Mouse (Mus musculus) megakaryocyte, embryonic 14.5 days (primary cell): Measurements from ENCODE around the gene Sumo2. TPM values are rescaled to one million over a fixed set of nuclear protein-coding genes. Genes with fewer than 3 reads are reported as not detected.

Source experiments
- H3K27me3 ChIP-seq: replicated peaks from 2 replicates; pipeline ENCODE3; 2012; ENCODE audit warnings: inconsistent platforms
- H3K36me3 ChIP-seq: replicated peaks from 2 replicates; pipeline ENCODE3; 2012; ENCODE audit warnings: low read length, inconsistent platforms, mixed read lengths
- H3K4me1 ChIP-seq: 2 replicates; pipeline ENCODE4 v1.6.1; 2012; ENCODE audit warnings: inconsistent platforms
- H3K4me3 ChIP-seq: replicated peaks from 2 replicates; pipeline ENCODE3; 2012; ENCODE audit warnings: moderate library complexity, mild to moderate bottlenecking, inconsistent platforms
- H3K9me3 ChIP-seq: 2 replicates; pipeline ENCODE4 v1.6.1; 2012; ENCODE audit warnings: inconsistent platforms
- FLI1 ChIP-seq: IDR thresholded peaks from 2 replicates; pipeline ENCODE4 v1.6.1; 2012; ENCODE audit warnings: low read length, inconsistent platforms, mixed read lengths
- GATA1 ChIP-seq: IDR thresholded peaks from 3 replicates; pipeline ENCODE4 v1.6.1; 2012; ENCODE audit warnings: mixed read lengths, low read length, inconsistent platforms, borderline replicate concordance
- polyA plus RNA-seq: library from polyadenylated mRNA; stranded (reverse); fragments of >175 nt; gene quantifications from 2 replicates; pipeline ENCODE4 v1.2.3, GENCODE M21; 2012; ENCODE audit warnings: low replicate concordance; ENCODE audit not compliant: insufficient read depth

Gene Sumo2
- 187 and 368 TPM in 2 replicates for polyA plus RNA-seq

GRCm38 (mm10) chr11:115536038-115536681, at the start of gene Sumo2:
Gene Sumo2 (minus strand): TSS chr11:115536276.
- H3K9me3 ChIP-seq = no peaks in the 10 kb centered on the region
- H3K4me1 ChIP-seq = peaks cover 42% of the 10 kb centered on the region
- TF ChIP-seq FLI1 (no peak), GATA1 (no peak)
- H3K4me3 ChIP-seq = peak within 1 kb of the TSS; percentile 99
- H3K36me3 ChIP-seq = peaks cover 32% of the 10 kb centered on the region
- H3K27me3 ChIP-seq = no peaks in the 10 kb centered on the region

- TF ChIP-seq FLI1 = no peak
- TF ChIP-seq GATA1 = no peak
- H3K36me3 ChIP-seq = peaks cover 98% of the 10 kb centered on the region
- H3K4me1 ChIP-seq = peaks cover 12% of the 10 kb centered on the region; the same call in 1 of the 2 replicates
- H3K4me3 ChIP-seq = no peak overlapping the region
- no peaks in the 10 kb centered on the region for H3K27me3 ChIP-seq
- H3K9me3 ChIP-seq = no peaks in the 10 kb centered on the region
These were observed 49.6 kb upstream of the Sumo2 start for GRCm38 (mm10) chr11:115585573-115586100.

GRCm38 (mm10) chr11:115584376-115585073, 48.4 kb upstream of the Sumo2 start:
- TF ChIP-seq GATA1 (no peak), FLI1 (no peak)
- Histone ChIP-seq H3K9me3 (no peaks in the 10 kb centered on the region), H3K4me3 (no peak overlapping the region), H3K36me3 (peaks cover 95% of the 10 kb centered on the region), H3K27me3 (no peaks in the 10 kb centered on the region), H3K4me1 (peaks cover 6% of the 10 kb centered on the region; the same call in 1 of the 2 replicates)

DNA sequence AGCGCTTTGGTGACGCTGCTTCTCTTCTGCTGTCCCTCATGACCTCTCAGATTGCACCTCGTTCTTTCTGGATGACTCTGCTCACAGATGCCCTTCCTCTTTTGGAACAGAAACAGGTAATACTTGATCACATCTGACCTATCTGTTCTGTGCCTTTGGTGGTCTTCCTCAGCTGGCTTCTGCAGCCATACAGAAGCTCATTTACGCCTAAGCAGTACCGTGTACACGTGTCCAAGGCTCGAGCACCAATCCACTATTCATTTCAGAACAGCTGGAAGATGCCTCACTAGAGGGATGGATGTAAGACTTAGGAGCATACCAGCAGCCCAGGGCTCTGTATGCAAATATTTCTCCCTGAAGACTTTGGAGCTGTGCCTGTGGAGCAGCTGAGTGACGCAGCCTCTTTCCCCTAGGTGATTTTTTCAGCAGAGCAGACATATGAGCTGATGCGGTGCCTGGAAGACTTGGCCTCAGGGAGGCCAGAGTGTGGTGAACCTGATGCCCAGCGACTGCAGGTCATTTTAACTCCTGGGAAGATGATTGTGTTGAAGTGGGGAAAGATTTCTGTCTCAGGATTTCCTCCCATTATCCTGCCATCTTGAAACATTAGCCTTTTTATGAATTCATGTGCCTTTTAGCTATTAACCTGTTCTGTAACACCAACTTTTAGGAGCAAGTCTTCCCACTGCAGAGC, 47.0 kb upstream of the Sumo2 start:
- no peak for TF ChIP-seq GATA1
- no peak for TF ChIP-seq FLI1
- Histone ChIP-seq H3K4me3 (no peak overlapping the region), H3K27me3 (no peaks in the 10 kb centered on the region), H3K4me1 (peaks cover 15% of the 10 kb centered on the region; the same call in 1 of the 2 replicates), H3K9me3 (no peaks in the 10 kb centered on the region), H3K36me3 (peaks cover 97% of the 10 kb centered on the region)

- Histone ChIP-seq H3K9me3 (no peaks in the 10 kb centered on the region), H3K36me3 (peaks cover 66% of the 10 kb centered on the region), H3K4me1 (peaks cover 19% of the 10 kb centered on the region; the same call in 1 of the 2 replicates), H3K27me3 (no peaks in the 10 kb centered on the region), H3K4me3 (no peak overlapping the region)
- no peak for TF ChIP-seq FLI1
- TF ChIP-seq GATA1 = no peak
These were observed 43.0 kb upstream of the Sumo2 start for GRCm38 (mm10) chr11:115579080-115579479.

DNA sequence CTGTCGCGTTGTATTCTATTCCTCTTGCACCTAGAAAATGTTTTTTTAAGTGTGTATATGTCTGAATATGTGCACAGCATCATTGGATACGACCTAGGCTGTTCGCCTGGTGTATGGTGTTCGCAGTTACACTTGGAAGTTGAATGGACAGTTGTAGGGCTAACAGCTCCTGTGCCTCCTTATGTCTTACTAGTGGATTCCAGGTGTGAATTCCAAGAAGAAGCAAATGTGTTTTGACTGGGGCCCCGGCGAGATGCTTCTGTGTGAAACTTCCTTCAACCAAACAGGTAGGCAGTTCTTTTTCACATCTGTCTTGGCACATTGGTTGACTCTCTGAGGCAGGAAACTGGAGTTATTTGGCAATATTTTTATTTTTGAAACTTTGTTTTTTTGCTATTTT, 28.9 kb upstream of the Sumo2 start:
- Histone ChIP-seq H3K4me3 (peak overlapping the region; percentile 97), H3K4me1 (peaks cover 22% of the 10 kb centered on the region), H3K27me3 (no peaks in the 10 kb centered on the region), H3K36me3 (peaks cover 46% of the 10 kb centered on the region), H3K9me3 (no peaks in the 10 kb centered on the region)
- TF ChIP-seq GATA1 (no peak), FLI1 (no peak)

- Histone ChIP-seq H3K4me1 (peaks cover 22% of the 10 kb centered on the region), H3K27me3 (no peaks in the 10 kb centered on the region), H3K4me3 (peak within 1 kb of the TSS; percentile 97), H3K9me3 (no peaks in the 10 kb centered on the region), H3K36me3 (peaks cover 39% of the 10 kb centered on the region)
- TF ChIP-seq FLI1 = no peak
- TF ChIP-seq GATA1 = peak; percentile 76; the same call in 2 of the 3 replicates
These were observed 28.2 kb upstream of the Sumo2 start, which contains the start of gene Nup85 for GRCm38 (mm10) chr11:115564064-115564809. Gene Nup85 (plus strand): TSS chr11:115564434.

DNA sequence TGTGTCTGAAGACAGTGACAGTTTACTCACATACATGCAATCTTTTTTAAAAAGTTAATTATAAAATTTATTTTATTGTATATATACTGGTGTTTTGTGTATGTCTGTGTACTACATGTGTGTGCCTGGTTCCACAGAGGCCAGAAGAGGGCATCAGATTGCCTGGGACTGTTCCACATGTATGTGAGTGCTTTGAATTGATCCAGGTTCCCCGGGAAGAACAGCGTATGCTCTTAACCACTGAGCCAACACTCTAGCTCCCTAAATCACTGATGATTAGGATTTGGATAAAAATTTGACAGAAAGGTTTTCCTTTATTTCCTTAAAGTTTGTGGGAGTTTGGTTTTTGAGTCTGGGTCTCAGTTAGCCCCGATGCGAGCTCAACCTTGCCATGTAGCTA, 27.3 kb upstream of the Sumo2 start:
- H3K9me3 ChIP-seq = no peaks in the 10 kb centered on the region
- TF ChIP-seq GATA1 (no peak), FLI1 (no peak)

GRCm38 (mm10) chr11:115555717-115556116, 19.6 kb upstream of the Sumo2 start:
- H3K4me3 ChIP-seq = no peak overlapping the region
- H3K27me3 ChIP-seq = peaks cover 3% of the 10 kb centered on the region
- no peaks in the 10 kb centered on the region for H3K9me3 ChIP-seq
- TF ChIP-seq FLI1 (no peak), GATA1 (no peak)
- H3K36me3 ChIP-seq = no peaks in the 10 kb centered on the region
- H3K4me1 ChIP-seq = no peaks in the 10 kb centered on the region

More for the DNA sequence above, 27.3 kb upstream of the Sumo2 start:
- no peaks in the 10 kb centered on the region for H3K27me3 ChIP-seq
- H3K4me3 ChIP-seq = peak overlapping the region; percentile 97
- peaks cover 22% of the 10 kb centered on the region for H3K4me1 ChIP-seq
- peaks cover 30% of the 10 kb centered on the region for H3K36me3 ChIP-seq
